Mouse (Mus musculus): ENCODE measurements around the gene Rbpjl. TPM values are rescaled to one million over a fixed set of nuclear protein-coding genes. Genes with fewer than 3 reads are reported as not detected.

Gene Rbpjl
- polyA plus RNA-seq, 1 experiment from 2014 or later: 10.7 TPM

DNA sequence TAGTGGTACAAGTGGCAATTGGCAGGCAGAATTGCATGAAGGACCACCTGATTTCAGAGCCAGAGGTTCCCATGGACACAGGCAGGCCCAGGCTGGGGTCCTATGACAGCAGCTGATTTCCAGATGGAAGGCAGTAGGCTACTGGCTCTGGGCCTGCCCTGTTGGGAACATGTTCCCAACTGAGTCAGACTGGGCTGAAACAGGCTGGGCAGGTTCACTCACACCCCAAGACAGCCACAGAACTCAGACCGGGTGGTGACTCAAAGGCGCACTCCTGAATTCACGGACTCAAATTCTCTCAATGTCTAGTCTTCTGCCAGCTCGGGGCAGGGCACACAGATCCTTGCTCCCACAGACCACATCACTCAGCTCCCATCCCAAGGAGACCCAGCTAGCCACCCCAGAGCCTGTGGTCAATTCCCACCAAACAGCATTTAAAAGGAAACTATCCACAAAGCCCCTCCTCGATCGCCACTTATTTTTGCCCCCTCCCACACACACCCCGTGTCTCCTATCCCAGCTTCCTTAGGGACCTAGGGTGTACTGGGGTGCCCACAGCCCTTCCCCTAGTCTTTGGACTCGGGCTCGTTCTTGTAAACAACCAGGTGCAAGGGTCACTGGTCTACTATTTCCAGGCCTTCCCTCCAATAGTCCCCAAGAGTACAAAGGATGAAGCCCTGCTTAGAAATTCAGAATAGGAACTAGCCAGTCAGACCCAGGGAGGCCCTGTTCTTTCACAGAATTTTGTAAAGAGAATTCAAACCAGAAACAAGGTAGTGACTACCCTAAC, 28.9 kb downstream of the Rbpjl start:
- whole genome bisulfite sequencing: 45% methylated on average over 9 of the region's 9 CpGs
- H3K9ac ChIP-seq: no peak overlapping the region
- peak overlapping the region; percentile 71 for H3K27ac ChIP-seq
- H3K36me3 ChIP-seq: peaks cover 25% of the 10 kb centered on the region
- H3K4me2 ChIP-seq: peak overlapping the region; percentile 25
- no peaks in the 10 kb centered on the region for H3K9me3 ChIP-seq
- no peaks in the 10 kb centered on the region for H3K27me3 ChIP-seq
- H3K4me1 ChIP-seq: peaks cover 66% of the 10 kb centered on the region
- no peak overlapping the region for H3K4me3 ChIP-seq
- no peak for ATAC-seq (ENCODE audit: borderline replicate concordance, extremely low read depth, low FRiP score, low TSS enrichment)

DNA sequence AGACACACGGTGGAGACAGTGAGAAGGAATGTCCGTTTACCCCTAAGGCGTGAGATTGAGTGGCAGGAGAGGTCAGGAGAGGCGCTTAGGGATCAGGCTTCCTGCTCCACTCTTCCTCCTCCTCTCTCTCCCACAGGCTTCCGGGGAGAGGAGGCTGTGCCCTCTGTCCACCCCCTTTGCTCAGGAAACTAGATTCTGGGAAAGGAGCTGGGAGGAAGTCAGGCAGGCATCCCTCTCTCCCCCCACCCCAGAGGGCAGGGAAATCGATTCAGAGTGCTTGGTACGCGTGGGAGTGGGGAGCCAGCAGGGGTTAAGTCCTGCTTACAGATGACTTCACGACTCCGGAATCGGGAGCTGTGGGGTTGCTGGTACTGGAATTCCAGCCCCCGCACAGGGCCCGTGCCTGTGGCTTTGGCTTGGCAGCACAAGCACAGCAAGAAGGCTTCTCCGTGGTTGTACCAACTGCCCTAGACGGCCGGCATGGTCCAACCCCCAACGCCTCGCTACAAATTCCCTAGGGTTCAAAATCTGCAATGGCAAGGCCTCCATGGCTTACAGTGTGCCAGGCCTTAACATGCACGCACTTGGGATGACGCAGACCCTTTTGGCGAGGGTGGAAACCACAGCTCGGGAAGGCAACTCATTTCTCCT, 29.7 kb downstream of the Rbpjl start:
- Histone ChIP-seq H3K27ac (peak overlapping the region; percentile 71), H3K4me2 (peak overlapping the region; percentile 25), H3K36me3 (peaks cover 20% of the 10 kb centered on the region), H3K4me1 (peaks cover 74% of the 10 kb centered on the region), H3K9ac (0 out of 2 replicates have a peak overlapping the region, but pooled peaks have one; percentile 15), H3K9me3 (no peaks in the 10 kb centered on the region), H3K27me3 (no peaks in the 10 kb centered on the region), H3K4me3 (no peak overlapping the region; the same call in 1 of the 2 replicates)
- 23% methylated on average over 22 of the region's 22 CpGs for WGBS
- ATAC-seq (ENCODE audit: borderline replicate concordance, extremely low read depth, low FRiP score, low TSS enrichment): 0 out of 2 replicates have a peak, but pooled peaks have one; percentile 21

DNA sequence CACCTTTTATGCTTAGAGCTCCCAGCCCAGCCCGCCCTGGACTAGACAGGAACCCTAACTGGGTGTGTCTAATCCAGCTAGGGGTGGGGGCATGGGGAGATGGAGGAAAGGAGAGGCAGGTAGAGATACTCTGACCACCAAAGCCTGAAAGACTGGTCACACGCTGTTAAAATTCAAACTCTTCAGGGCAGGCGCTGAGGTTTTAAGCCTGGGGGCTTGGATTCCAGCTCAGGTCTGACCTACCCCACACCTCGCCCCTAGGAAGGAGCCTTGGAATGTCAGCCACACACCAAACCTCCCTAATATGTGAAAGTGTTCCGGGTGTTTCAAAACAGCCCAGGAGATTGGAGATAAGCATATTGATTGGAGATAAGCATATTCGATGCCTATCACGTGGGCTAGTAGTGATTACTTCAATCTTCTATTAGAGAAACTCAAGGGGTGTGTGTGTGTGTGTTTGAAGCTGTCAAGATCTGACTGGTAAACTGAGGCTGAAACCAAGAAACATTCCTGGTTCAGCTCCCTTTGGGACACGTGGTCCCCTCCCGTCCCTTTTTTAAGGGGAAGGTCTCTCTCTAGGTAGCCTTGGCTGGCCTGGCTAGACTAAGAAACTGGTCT, 30.4 kb downstream of the Rbpjl start:
- no peak overlapping the region for H3K9ac ChIP-seq

DNA sequence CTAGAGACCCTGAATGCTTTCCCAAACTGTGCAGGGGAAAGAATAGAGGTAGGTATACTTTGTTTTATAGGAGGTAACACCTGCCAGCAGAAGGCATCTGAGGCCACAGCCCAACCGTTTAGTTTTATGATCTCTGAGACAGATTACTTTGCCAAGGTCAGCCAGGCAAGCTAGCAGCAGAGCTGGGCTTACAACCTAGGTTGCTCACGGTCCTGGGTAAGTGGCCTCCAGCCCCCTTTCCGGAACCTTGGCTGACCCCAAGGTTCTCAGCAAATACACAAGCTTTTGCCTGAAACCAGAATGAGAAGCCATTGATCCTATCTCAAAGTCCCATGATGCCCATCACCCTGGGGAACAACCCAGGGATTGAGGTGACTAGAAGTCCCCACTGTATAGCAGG, 31.7 kb downstream of the Rbpjl start:
- Histone ChIP-seq H3K27ac (no peak overlapping the region), H3K36me3 (no peaks in the 10 kb centered on the region), H3K4me2 (no peak overlapping the region), H3K4me3 (no peak overlapping the region), H3K9ac (no peak overlapping the region), H3K4me1 (peaks cover 92% of the 10 kb centered on the region), H3K27me3 (no peaks in the 10 kb centered on the region), H3K9me3 (no peaks in the 10 kb centered on the region)
- 42% methylated on average over 3 of the region's 3 CpGs for WGBS
- no peak for ATAC-seq (ENCODE audit: borderline replicate concordance, extremely low read depth, low FRiP score, low TSS enrichment)

More for the DNA sequence above, 30.4 kb downstream of the Rbpjl start:
- peak overlapping the region; percentile 71; the same call in 1 of the 2 replicates for H3K27ac ChIP-seq
- no peaks in the 10 kb centered on the region for H3K27me3 ChIP-seq
- H3K4me1 ChIP-seq: peaks cover 79% of the 10 kb centered on the region
- no peak for ATAC-seq (ENCODE audit: borderline replicate concordance, extremely low read depth, low FRiP score, low TSS enrichment)
- no peak overlapping the region for H3K4me3 ChIP-seq
- no peaks in the 10 kb centered on the region for H3K9me3 ChIP-seq
- peaks cover 13% of the 10 kb centered on the region for H3K36me3 ChIP-seq
- H3K4me2 ChIP-seq: peak overlapping the region; percentile 25
- WGBS: 63% methylated on average over 9 of the region's 9 CpGs

DNA sequence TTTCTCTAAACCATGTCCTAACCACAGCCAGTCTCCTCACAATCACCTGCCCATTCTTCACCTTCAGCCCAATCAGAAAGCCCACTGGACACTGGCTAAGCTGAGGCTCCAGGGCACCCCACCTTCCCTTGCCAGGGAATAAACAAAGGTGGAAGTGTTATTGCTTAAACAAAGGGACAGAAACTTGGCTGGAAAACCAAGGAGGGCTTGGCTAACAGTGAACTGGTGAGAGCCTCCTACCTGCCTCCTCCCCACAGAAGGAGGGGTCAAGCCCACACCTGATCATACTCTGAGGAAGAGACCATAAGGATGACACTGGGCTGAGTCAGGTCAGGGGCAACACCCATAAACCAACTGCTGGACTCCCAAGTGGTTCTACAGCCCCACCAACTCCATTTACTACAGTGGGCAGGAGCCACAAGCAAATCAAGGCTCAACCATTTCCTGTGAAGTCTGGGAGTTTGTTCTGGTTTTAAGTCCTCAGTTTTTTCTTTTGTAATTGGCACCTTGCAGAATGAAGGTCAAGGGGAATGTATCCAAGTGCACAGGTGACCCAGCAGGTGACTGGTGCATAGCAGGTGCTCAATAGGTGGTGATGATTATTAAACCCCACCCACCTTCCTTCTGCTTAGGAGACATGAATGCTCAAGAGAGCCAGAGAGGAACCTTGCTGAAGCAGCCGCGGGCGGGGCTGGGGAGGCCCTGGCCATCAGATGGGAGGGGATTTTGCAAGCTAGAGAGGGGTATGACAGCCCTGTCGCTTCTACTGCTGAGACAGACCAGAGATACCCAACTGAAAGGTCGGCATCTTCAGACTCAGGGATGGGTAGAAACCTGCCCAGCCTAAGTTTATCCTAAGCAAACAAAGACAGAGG, 32.5 kb downstream of the Rbpjl start:
- Histone ChIP-seq H3K4me3 (no peak overlapping the region), H3K27ac (peak overlapping the region; percentile 12; the same call in 1 of the 2 replicates), H3K27me3 (no peaks in the 10 kb centered on the region), H3K4me1 (peaks cover 94% of the 10 kb centered on the region), H3K4me2 (no peak overlapping the region), H3K9me3 (no peaks in the 10 kb centered on the region), H3K9ac (no peak overlapping the region), H3K36me3 (no peaks in the 10 kb centered on the region)
- no peak for ATAC-seq (ENCODE audit: borderline replicate concordance, extremely low read depth, low FRiP score, low TSS enrichment)
- WGBS: 37% methylated on average over 5 of the region's 5 CpGs

DNA sequence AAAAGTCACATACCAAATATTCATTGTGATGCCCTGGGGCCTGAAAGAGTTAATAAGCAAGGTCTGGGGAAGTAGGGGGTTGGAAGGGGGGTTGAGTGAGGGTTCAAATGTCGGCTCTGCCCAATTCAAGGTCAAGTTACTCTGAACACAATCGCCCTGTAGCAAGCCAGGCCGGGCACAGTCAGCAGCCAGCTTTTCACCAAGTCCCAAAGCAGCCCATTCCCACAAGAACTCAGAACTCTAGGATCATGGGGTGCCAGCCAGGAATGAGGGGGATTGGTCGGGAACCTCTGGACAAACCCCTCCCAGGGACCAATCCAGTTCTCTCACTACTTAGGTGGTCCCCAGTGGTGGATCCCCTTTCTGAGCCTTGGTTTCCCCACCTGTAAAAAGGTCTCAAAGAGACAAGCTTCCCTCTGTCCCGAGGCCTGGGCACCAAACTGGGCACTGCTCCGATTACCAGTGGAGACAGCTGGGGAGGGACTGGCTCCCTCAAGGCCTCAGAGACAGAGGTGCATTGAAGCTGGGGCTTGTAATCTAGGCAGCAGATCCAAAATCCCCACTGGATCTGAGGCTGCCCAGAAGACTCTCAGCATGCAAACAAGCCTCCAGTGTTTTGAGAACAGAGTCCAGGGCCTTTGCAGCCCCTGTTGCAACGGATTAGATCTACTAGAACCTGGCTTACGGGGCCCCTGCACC, 33.4 kb downstream of the Rbpjl start:
- Histone ChIP-seq H3K4me2 (peak overlapping the region; percentile 17; the same call in 1 of the 2 replicates), H3K4me1 (peaks cover 94% of the 10 kb centered on the region), H3K9me3 (no peaks in the 10 kb centered on the region), H3K27me3 (no peaks in the 10 kb centered on the region), H3K36me3 (no peaks in the 10 kb centered on the region), H3K9ac (no peak overlapping the region), H3K27ac (peak overlapping the region; percentile 35; the same call in 1 of the 2 replicates), H3K4me3 (no peak overlapping the region)
- 23% methylated on average over 8 of the region's 8 CpGs for WGBS
- no peak for ATAC-seq (ENCODE audit: borderline replicate concordance, extremely low read depth, low FRiP score, low TSS enrichment)

DNA sequence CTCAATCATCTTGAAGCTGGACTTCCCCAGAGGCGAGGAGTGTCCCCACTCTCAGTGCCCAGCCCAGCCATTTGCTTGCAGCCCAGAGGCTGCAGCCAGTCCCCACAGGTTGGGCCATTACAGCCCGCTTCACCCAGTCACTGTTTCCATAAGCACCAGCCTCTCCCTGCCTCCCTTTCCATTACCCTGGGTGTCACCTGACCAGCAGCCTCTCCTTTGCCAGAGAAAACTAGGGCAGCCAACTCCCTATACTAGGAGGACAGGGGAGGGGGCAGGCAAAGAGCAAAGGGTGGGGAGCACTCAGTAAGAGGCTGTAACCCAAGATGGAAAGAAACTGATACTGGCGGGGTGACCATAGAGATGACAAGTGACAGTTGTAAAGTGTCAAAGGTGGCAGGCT, 34.0 kb downstream of the Rbpjl start:
- ATAC-seq (ENCODE audit: borderline replicate concordance, extremely low read depth, low FRiP score, low TSS enrichment): no peak
- H3K4me3 ChIP-seq: no peak overlapping the region
- H3K27ac ChIP-seq: peak overlapping the region; percentile 35; the same call in 1 of the 2 replicates
- H3K4me1 ChIP-seq: peaks cover 94% of the 10 kb centered on the region
- no peaks in the 10 kb centered on the region for H3K36me3 ChIP-seq
- no peak overlapping the region for H3K9ac ChIP-seq
- H3K9me3 ChIP-seq: no peaks in the 10 kb centered on the region
- H3K27me3 ChIP-seq: no peaks in the 10 kb centered on the region
- 45% methylated on average over 3 of the region's 3 CpGs for WGBS
- H3K4me2 ChIP-seq: peak overlapping the region; percentile 17; the same call in 1 of the 2 replicates

DNA sequence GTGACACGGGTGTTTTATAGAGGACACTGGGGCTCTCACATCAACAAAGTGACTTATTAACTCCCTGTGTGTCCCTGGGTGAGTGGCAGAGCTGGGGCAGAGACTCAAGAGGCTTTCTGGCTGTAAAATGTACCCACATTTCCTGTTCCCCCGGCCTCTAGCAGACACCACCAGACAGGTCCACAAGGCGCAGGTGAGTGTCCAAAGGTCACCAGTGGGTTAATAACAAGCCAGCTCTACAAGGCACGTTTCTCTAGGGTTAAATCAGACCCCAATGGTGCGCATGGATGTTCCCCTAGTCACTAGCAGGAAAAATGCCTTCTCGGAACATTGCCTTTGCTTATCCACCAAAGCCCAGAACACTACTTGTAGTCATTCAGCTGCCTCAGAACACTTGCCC, 34.8 kb downstream of the Rbpjl start:
- H3K4me2 ChIP-seq: peak overlapping the region; percentile 26; the same call in 1 of the 2 replicates
- no peak overlapping the region for H3K4me3 ChIP-seq
- WGBS: 39% methylated on average over 6 of the region's 6 CpGs
- no peak overlapping the region for H3K9ac ChIP-seq
- no peaks in the 10 kb centered on the region for H3K36me3 ChIP-seq
- peak overlapping the region; percentile 22; the same call in 1 of the 2 replicates for H3K27ac ChIP-seq
- H3K27me3 ChIP-seq: no peaks in the 10 kb centered on the region
- no peak for ATAC-seq (ENCODE audit: borderline replicate concordance, extremely low read depth, low FRiP score, low TSS enrichment)
- peaks cover 92% of the 10 kb centered on the region for H3K4me1 ChIP-seq
- no peaks in the 10 kb centered on the region for H3K9me3 ChIP-seq

DNA sequence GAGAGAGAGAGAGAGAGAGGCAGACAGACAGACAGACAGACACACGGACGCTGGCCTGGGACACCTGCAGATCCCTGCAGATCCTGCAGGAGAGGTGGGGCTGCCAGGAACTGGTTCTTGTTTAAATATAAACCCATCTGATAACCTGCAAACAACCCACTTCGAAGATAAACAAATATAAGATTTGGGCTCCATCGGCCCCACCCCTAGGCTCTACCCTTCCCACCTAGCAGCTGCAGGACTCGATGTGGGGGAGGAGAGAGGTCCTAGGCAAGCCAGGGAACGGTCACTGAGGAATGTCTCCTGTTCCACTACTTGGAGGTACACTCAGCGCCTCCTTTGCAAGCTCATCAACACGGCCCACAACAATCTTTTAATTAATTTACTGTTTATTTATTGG, 35.3 kb downstream of the Rbpjl start:
- Histone ChIP-seq H3K36me3 (no peaks in the 10 kb centered on the region), H3K4me2 (peak overlapping the region; percentile 26; the same call in 1 of the 2 replicates), H3K4me3 (0 out of 2 replicates have a peak overlapping the region, but pooled peaks have one; percentile 1), H3K27ac (0 out of 2 replicates have a peak overlapping the region, but pooled peaks have one; percentile 22), H3K4me1 (peaks cover 89% of the 10 kb centered on the region), H3K9ac (no peak overlapping the region), H3K27me3 (no peaks in the 10 kb centered on the region), H3K9me3 (no peaks in the 10 kb centered on the region)
- ATAC-seq (ENCODE audit: borderline replicate concordance, extremely low read depth, low FRiP score, low TSS enrichment): no peak
- 35% methylated on average over 8 of the region's 8 CpGs for WGBS

DNA sequence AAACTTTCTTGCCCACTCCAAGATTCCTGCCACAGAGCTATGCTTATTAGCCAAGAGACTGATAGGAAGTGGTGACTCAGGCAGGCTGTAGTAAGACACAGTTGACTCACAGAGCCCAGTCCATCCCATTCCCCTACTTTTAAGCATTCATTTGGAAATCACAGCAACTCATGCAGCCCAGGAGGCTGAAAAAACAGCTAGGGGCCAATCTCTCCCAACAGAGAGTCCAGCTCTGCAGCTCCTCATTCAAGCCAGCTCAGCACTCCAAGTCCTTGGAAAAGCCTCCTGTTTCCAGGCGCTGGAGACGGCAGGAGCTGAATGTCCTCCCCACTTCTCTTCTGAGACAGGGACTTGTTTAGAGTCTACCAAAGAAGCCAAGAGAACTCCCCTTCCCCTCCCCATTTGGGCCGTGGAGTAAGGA, 36.1 kb downstream of the Rbpjl start:
- Histone ChIP-seq H3K27me3 (no peaks in the 10 kb centered on the region), H3K4me2 (peak overlapping the region; percentile 84), H3K4me1 (peaks cover 89% of the 10 kb centered on the region), H3K9ac (no peak overlapping the region), H3K27ac (no peak overlapping the region; the same call in 1 of the 2 replicates), H3K36me3 (no peaks in the 10 kb centered on the region), H3K9me3 (no peaks in the 10 kb centered on the region), H3K4me3 (no peak overlapping the region)
- WGBS: 37% methylated on average over 3 of the region's 3 CpGs
- ATAC-seq (ENCODE audit: borderline replicate concordance, extremely low read depth, low FRiP score, low TSS enrichment): no peak

Data from lung, embryonic 15.5 days (tissue).